Mouse (Mus musculus) skeletal muscle tissue, postnatal 0 days (tissue): Measurements from ENCODE around the gene Sapcd1. TPM values are rescaled to one million over a fixed set of nuclear protein-coding genes. Genes with fewer than 3 reads are reported as not detected.

ENCODE experiments used
- polyA plus RNA-seq: library from polyadenylated mRNA; unstranded; fragments of >200 nt; fragmentation: Nextera tagmentation; extraction: Ambion mirVana; gene quantifications from 2 replicates; pipeline ENCODE4 v1.2.1, GENCODE M21; 2015

Gene Sapcd1
- polyA plus RNA-seq: 10.6 and 11.5 TPM in 2 replicates

GRCm38 (mm10) chr17:35027277-35028068 is at the start of gene Sapcd1:
Gene Sapcd1 (minus strand): TSS chr17:35028016.

DNA sequence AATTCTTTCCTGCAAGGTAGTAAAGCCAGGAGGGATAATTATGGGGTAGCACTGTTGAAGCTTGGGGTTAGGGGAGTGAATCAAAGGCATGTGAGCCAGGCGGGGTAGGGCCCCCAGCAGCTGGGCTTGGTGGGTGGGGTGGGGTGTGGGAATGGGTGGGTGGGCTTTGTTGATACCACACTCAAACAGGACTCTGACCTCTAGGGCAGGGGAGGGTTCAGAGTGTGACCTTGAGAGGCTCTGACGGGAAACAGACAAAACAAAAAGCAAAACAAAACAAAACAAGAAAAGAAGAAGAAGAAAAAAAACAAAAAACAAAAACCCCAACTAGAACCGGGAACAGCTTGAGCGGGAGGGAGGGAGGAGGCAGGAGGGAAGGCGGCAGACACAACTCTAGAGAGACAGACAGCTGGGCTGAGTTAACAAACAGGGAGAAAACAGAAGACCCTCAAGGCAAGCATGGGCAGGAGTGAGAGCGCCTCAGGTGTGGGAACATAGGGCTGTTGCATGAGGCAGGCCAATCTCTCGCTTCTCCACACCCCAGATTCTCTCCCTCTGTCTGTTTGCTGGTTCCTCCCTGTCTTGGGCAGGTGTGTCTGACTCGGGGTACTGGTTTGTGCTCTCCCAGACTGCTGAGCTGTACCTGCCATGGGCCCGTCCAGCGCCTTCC is 48.8 kb upstream of the Sapcd1 start, which contains the start of gene Ly6g6e:
Gene Ly6g6e (plus strand): TSS at position 396 of the 670 bp plus-strand sequence.

GRCm38 (mm10) chr17:35066084-35066483 is 38.3 kb upstream of the Sapcd1 start, which contains the start of gene Mpig6b:
Gene Mpig6b (minus strand): TSS chr17:35066184.

GRCm38 (mm10) chr17:35064951-35065947 is 37.4 kb upstream of the Sapcd1 start, which contains the start of gene Ly6g6c:
Gene Ly6g6c (plus strand): TSS chr17:35065388.

GRCm38 (mm10) chr17:35058911-35059892 is 31.4 kb upstream of the Sapcd1 start, which contains the start of gene Ddah2:
Gene Ddah2 (plus strand): TSS chr17:35059035.

GRCm38 (mm10) chr17:35049561-35050016 is 21.8 kb upstream of the Sapcd1 start, which contains the start of gene Clic1:
Gene Clic1 (plus strand): TSS chr17:35049966.

GRCm38 (mm10) chr17:35046681-35047455 is 19.1 kb upstream of the Sapcd1 start, which contains the start of gene Msh5:
Gene Msh5 (minus strand): TSS chr17:35046745.

DNA sequence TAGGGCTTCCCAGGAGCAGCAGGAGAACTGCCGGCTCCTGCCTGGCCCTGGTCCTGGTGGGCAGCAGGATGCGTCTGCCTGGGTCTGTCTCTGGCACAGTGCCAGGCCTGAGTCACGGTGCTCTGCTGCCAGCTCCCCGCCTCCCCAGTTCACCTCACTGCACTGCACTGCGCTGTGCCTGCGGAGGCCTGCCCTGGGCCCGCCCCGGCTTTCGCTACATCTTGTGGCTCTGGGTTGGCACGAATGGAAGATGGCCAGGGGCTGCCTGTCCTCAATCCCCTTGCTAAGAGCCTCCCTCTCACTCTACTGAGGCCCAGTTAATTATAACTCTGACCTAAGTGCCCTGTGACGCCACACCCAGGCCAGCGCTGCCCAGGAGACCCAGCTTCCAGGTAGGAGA is 11.4 kb downstream of the Sapcd1 start, which contains the start of gene Vwa7:
Gene Vwa7 (plus strand): TSS at position 204 of the 400 bp plus-strand sequence.

GRCm38 (mm10) chr17:35000717-35001451 is 26.9 kb downstream of the Sapcd1 start, which contains the start of gene Vars:
Gene Vars (plus strand): TSS chr17:35000987.

DNA sequence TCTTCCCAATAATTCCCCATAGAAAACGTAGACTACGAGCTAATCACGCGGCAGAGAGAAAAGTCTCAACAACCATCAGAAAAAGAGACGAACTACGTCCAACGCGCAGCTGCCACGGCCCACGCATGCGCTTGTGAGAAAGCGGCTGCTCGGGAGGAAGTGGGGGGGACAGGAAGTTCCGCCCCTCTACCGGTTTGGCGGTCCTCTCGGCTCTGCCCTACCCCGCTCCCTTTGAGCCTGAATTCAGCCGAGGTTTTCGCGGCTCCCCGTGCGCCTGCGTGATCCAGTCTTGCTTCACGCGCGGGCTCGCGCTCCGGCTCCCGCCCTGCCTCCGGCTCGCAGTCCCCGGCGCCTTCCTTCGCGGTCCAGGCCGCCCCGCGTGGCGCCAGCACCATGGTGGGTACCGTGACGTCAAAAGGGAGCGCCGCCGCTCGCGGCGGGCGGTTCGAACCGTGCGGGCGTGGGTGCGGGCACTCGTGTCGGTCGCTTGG is 46.1 kb downstream of the Sapcd1 start, which contains the start of gene Lsm2:
Gene Lsm2 (plus strand): TSS at position 173 of the 491 bp plus-strand sequence.

Other genes with a start within 250 kb of the Sapcd1 start
- not detected in 2 replicates for gene Cyp21a1, start 223.5 kb downstream of the Sapcd1 start, polyA plus RNA-seq
- 11.6 and 15.6 TPM in 2 replicates for gene Stk19, start 191.1 kb downstream of the Sapcd1 start, polyA plus RNA-seq
- 21.0 and 22.2 TPM in 2 replicates for gene Dxo, start 191.0 kb downstream of the Sapcd1 start, polyA plus RNA-seq
- 15.7 and 16.8 TPM in 2 replicates for gene Skiv2l, start 177.8 kb downstream of the Sapcd1 start, polyA plus RNA-seq
- 33.1 and 42.1 TPM in 2 replicates for gene Nelfe, start 177.6 kb downstream of the Sapcd1 start, polyA plus RNA-seq
- 4.1 and 6.3 TPM in 2 replicates for gene Cfb, start 165.5 kb downstream of the Sapcd1 start, polyA plus RNA-seq
- 0.87 and 0.99 TPM in 2 replicates for gene Zbtb12, start 148.5 kb downstream of the Sapcd1 start, polyA plus RNA-seq
- not detected in 2 replicates for gene Gm20547, start 146.0 kb downstream of the Sapcd1 start, polyA plus RNA-seq
- gene C2, start 129.8 kb downstream of the Sapcd1 start, polyA plus RNA-seq: 5.1 and 9.4 TPM in 2 replicates
- gene Ehmt2, start 129.5 kb downstream of the Sapcd1 start, polyA plus RNA-seq: 26.7 and 27.6 TPM in 2 replicates
- not detected in 2 replicates for gene Slc44a4, start 113.5 kb downstream of the Sapcd1 start, polyA plus RNA-seq
- gene Neu1, start 96.8 kb downstream of the Sapcd1 start, polyA plus RNA-seq: 12.8 and 14.9 TPM in 2 replicates
- gene Hspa1b, start 68.8 kb downstream of the Sapcd1 start, polyA plus RNA-seq: 0.12 and 0.27 TPM in 2 replicates
- 0.32 TPM in 1 of 2 replicates, not detected in the other for gene Gm20481, start 58.1 kb downstream of the Sapcd1 start, polyA plus RNA-seq
- 2.5 and 3.8 TPM in 2 replicates for gene Hspa1a, start 55.9 kb downstream of the Sapcd1 start, polyA plus RNA-seq
- gene Hspa1l, start 55.3 kb downstream of the Sapcd1 start, polyA plus RNA-seq: 2.7 and 2.8 TPM in 2 replicates
- gene Lsm2, start 46.2 kb downstream of the Sapcd1 start, polyA plus RNA-seq: 54.1 and 55.4 TPM in 2 replicates
- gene Vars, start 27.0 kb downstream of the Sapcd1 start, polyA plus RNA-seq: 27.6 and 32.6 TPM in 2 replicates
- gene Vwa7, start 11.4 kb downstream of the Sapcd1 start, polyA plus RNA-seq: 0.46 and 0.53 TPM in 2 replicates
- 2.2 and 3.5 TPM in 2 replicates for gene Msh5, start 18.7 kb upstream of the Sapcd1 start, polyA plus RNA-seq
- 115 and 138 TPM in 2 replicates for gene Clic1, start 21.9 kb upstream of the Sapcd1 start, polyA plus RNA-seq
- 144 and 157 TPM in 2 replicates for gene Ddah2, start 31.0 kb upstream of the Sapcd1 start, polyA plus RNA-seq
- gene Ly6g6c, start 37.4 kb upstream of the Sapcd1 start, polyA plus RNA-seq: 11.3 TPM in 1 of 2 replicates, not detected in the other
- 0.08 and 0.30 TPM in 2 replicates for gene Mpig6b, start 38.2 kb upstream of the Sapcd1 start, polyA plus RNA-seq
- gene Ly6g6e, start 48.9 kb upstream of the Sapcd1 start, polyA plus RNA-seq: 2.1 TPM in 1 of 2 replicates, not detected in the other
- 0.49 and 1.2 TPM in 2 replicates for gene Ly6g6d, start 50.0 kb upstream of the Sapcd1 start, polyA plus RNA-seq
- gene Ly6g6f, start 57.6 kb upstream of the Sapcd1 start, polyA plus RNA-seq: 0.11 and 0.29 TPM in 2 replicates
- 87.8 and 89.8 TPM in 2 replicates for gene Abhd16a, start 61.2 kb upstream of the Sapcd1 start, polyA plus RNA-seq
- 0.38 TPM in 1 of 2 replicates, not detected in the other for gene Ly6g5c, start 80.3 kb upstream of the Sapcd1 start, polyA plus RNA-seq
- gene Ly6g5b, start 87.4 kb upstream of the Sapcd1 start, polyA plus RNA-seq: 0.22 and 0.37 TPM in 2 replicates
- 8.4 and 9.1 TPM in 2 replicates for gene Gpank1, start 93.4 kb upstream of the Sapcd1 start, polyA plus RNA-seq
- 203 and 204 TPM in 2 replicates for gene Csnk2b, start 94.0 kb upstream of the Sapcd1 start, polyA plus RNA-seq
- gene D17H6S53E, start 98.4 kb upstream of the Sapcd1 start, polyA plus RNA-seq: 10.6 and 11.8 TPM in 2 replicates
- gene Apom, start 104.0 kb upstream of the Sapcd1 start, polyA plus RNA-seq: 0.30 and 0.81 TPM in 2 replicates
- 39.5 and 42.1 TPM in 2 replicates for gene Bag6, start 107.2 kb upstream of the Sapcd1 start, polyA plus RNA-seq
- 51.8 and 55.0 TPM in 2 replicates for gene Prrc2a, start 136.9 kb upstream of the Sapcd1 start, polyA plus RNA-seq
- gene Aif1, start 148.1 kb upstream of the Sapcd1 start, polyA plus RNA-seq: 11.0 and 18.3 TPM in 2 replicates
- 14.2 and 24.5 TPM in 2 replicates for gene Lst1, start 160.4 kb upstream of the Sapcd1 start, polyA plus RNA-seq
- 1.3 and 2.2 TPM in 2 replicates for gene Ltb, start 166.4 kb upstream of the Sapcd1 start, polyA plus RNA-seq
- gene Tnf, start 174.0 kb upstream of the Sapcd1 start, polyA plus RNA-seq: 0.49 and 0.74 TPM in 2 replicates
- gene Lta, start 177.3 kb upstream of the Sapcd1 start, polyA plus RNA-seq: 0.12 and 0.24 TPM in 2 replicates
- gene Gm16181, start 192.8 kb upstream of the Sapcd1 start, polyA plus RNA-seq: 0.40 and 0.83 TPM in 2 replicates
- gene Atp6v1g2, start 205.6 kb upstream of the Sapcd1 start, polyA plus RNA-seq: 3.3 and 3.9 TPM in 2 replicates
- 8.5 and 8.8 TPM in 2 replicates for gene Nfkbil1, start 207.8 kb upstream of the Sapcd1 start, polyA plus RNA-seq
- gene Ddx39b, start 213.7 kb upstream of the Sapcd1 start, polyA plus RNA-seq: 131 and 157 TPM in 2 replicates
- 113 and 180 TPM in 2 replicates for gene H2-D1, start 234.7 kb upstream of the Sapcd1 start, polyA plus RNA-seq